Mouse (Mus musculus) neural tube, embryonic 13.5 days (tissue): ENCODE data around the gene Ttc5. TPM values are rescaled to one million over a fixed set of nuclear protein-coding genes. Genes with fewer than 3 reads are reported as not detected.
"Not testable (repeated sequence)": the region's sequence is repeated elsewhere in the genome, so short reads cannot be mapped to it uniquely, and the experiment has no call there.

Experiments used
- ATAC-seq: fragments of 200-750 bp; cut with Nextera tagmentation; 2 replicates; pipeline ENCODE4 v1.8.0; 2017; ENCODE audit warnings: low read depth, mild to moderate bottlenecking, moderate TSS enrichment, moderate library complexity
- H3K27ac ChIP-seq: fragments of 300-500 bp; sonication (generic); replicated peaks from 2 replicates; pipeline ENCODE4 v1.5.1; 2015; ENCODE audit warnings: moderate library complexity, mild to moderate bottlenecking, inconsistent platforms
- H3K27me3 ChIP-seq: fragments of 300-500 bp; sonication (generic); 2 replicates; pipeline ENCODE4 v1.6.1; 2015; ENCODE audit warnings: mild to moderate bottlenecking, inconsistent platforms
- H3K36me3 ChIP-seq: fragments of 300-500 bp; sonication (generic); 2 replicates; pipeline ENCODE4 v1.6.1; 2015; ENCODE audit warnings: mild to moderate bottlenecking, inconsistent platforms
- H3K4me1 ChIP-seq: fragments of 300-500 bp; sonication (generic); replicated peaks from 2 replicates; pipeline ENCODE4 v1.6.1; 2015; ENCODE audit warnings: inconsistent platforms
- H3K4me2 ChIP-seq: fragments of 300-500 bp; sonication (generic); 2 replicates; pipeline ENCODE4 v1.6.1; 2015; ENCODE audit warnings: inconsistent platforms, mild to moderate bottlenecking, moderate library complexity
- H3K4me3 ChIP-seq: fragments of 300-500 bp; sonication (generic); 2 replicates; pipeline ENCODE4 v1.5.1; 2015; ENCODE audit warnings: mild to moderate bottlenecking, inconsistent platforms
- H3K9ac ChIP-seq: fragments of 300-500 bp; sonication (generic); 2 replicates; pipeline ENCODE4 v1.6.1; 2015; ENCODE audit warnings: moderate library complexity, mild to moderate bottlenecking, inconsistent platforms
- H3K9me3 ChIP-seq: fragments of 300-500 bp; sonication (generic); 2 replicates; pipeline ENCODE4 v1.6.1; 2016; ENCODE audit warnings: inconsistent platforms
- WGBS: fragments of 180-500 bp; shearing (Covaris S2); methylation state at CpG from one replicate; pipeline ENCODE4 v1.1.7; 2015; 5-methylcytosine and 5-hydroxymethylcytosine counted together
- polyA plus RNA-seq: library from polyadenylated mRNA; unstranded; fragments of >200 nt; fragmentation: Nextera tagmentation; extraction: Ambion mirVana; gene quantifications from 2 replicates; pipeline ENCODE4 v1.2.1, GENCODE M21; 2015

Ttc5 gene
- polyA plus RNA-seq, 1 experiment from 2014 or later: 114 TPM

DNA sequence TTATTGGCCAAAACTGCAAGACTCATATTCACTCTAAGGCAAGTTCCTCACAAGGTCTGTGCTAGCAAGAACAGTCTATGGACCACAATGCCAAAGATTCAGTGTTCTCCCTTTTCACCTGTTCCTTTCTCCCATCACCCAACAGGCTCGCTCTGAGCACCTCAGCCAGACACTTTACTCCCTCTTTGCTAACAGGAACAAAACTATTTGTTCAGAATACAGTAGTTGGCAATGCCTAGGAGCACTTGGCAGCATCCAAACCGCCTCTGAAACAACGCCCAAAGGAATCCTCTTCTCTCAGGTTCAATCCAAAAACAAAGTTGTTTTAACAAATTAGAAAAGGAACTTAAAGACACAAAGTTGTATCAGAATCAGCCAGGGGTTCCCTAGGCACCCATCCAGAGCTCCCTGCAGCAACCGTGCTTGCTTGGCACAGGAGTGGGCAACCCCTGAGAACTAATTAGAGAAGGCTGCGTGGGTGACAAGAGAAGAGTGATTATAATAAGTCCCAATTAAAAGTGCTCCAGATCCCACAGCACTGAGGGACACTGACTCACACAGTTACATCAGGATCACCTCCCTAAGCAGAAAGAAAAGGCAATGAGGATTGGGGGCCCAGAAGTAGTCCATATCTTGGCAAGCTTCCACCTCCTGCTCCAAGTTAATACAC lies 26.8 kb downstream of the Ttc5 start:
- Histone ChIP-seq H3K27ac (no peak overlapping the region), H3K4me1 (no peaks in the 10 kb centered on the region), H3K4me3 (no peak overlapping the region), H3K27me3 (no peaks in the 10 kb centered on the region), H3K36me3 (peaks cover 8% of the 10 kb centered on the region), H3K4me2 (no peak overlapping the region), H3K9ac (no peak overlapping the region), H3K9me3 (no peaks in the 10 kb centered on the region)
- no peak for ATAC-seq
- WGBS: 84% methylated on average over 5 of the region's 5 CpGs

DNA sequence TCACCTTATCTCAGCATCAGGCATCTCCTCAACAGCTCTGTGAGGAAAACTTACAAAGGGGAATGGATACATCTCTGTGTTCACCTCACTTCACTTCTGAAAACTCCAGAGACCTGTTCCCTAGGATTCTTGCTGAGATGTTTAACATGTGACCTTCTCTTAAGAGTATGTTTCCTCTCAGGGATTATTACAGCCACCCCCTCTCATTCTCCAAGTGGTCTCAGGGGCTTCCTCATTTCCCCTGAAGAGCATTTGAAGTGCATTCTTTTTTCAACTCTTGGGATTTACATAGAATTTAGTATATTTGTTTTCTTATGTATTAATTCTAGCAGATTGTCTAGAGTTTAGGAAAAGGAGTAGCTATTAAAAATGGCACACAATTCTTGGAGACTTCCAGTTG lies 40.3 kb downstream of the Ttc5 start, which contains the start of gene Olfr749:
Olfr749 (minus strand) TSS at position 101 of the 400 bp plus-strand sequence.
- Histone ChIP-seq H3K4me1 (no peaks in the 10 kb centered on the region), H3K9ac (no peak within 1 kb of the TSS), H3K27ac (no peak within 1 kb of the TSS), H3K4me3 (no peak within 1 kb of the TSS), H3K36me3 (no peaks in the 10 kb centered on the region), H3K4me2 (no peak within 1 kb of the TSS), H3K27me3 (no peaks in the 10 kb centered on the region), H3K9me3 (no peaks in the 10 kb centered on the region)
- no peak for ATAC-seq

DNA sequence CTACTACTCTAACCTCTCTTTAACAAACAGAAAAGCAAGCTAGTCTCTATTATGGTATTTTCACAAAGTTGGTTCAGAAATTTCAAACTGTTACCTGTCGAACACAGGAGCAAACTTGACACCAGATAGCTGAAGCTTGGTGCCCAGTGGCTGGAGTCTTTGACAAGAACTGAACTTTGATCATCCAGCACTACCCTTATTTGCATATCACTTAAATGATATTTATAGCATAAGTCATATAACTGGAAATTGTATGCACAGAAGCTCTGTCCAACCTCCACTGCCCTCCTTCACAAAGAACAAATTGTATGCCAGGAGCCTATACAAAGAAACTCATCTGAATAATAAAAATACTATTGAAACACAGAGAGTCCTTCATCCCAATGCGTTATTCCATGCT lies 43.7 kb downstream of the Ttc5 start:
- H3K9me3 ChIP-seq: no peaks in the 10 kb centered on the region
- ATAC-seq: no peak
- no peak overlapping the region for H3K9ac ChIP-seq
- H3K27me3 ChIP-seq: no peaks in the 10 kb centered on the region
- no peak overlapping the region for H3K27ac ChIP-seq
- no peaks in the 10 kb centered on the region for H3K36me3 ChIP-seq
- no peak overlapping the region for H3K4me3 ChIP-seq
- WGBS: 72% methylated on average over 2 of the region's 2 CpGs
- no peak overlapping the region for H3K4me2 ChIP-seq
- no peaks in the 10 kb centered on the region for H3K4me1 ChIP-seq

DNA sequence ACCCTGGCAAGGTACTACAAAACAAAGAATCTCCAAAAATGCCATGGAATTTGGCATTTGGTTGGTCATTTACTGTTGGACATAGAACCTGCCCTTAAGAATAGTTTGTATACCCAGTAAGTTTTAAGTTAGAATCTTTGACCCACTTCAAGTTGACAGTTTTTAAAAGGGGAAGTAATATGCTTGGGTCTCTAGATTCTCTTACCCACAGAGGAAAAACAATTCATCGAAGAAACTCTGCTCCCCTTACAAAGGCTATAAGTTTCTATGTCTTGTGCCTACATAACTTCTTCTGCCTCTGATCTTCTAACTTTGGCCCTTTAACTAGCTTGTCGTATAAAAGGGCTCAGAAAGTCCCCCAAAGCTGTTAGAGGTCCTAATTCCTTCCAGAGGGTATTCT lies 45.0 kb downstream of the Ttc5 start:
- ATAC-seq: no peak
- no peaks in the 10 kb centered on the region for H3K36me3 ChIP-seq
- H3K4me3 ChIP-seq: no peak overlapping the region
- H3K4me1 ChIP-seq: no peaks in the 10 kb centered on the region
- no peak overlapping the region for H3K4me2 ChIP-seq
- WGBS: 82% methylated on average over 2 of the region's 2 CpGs
- no peaks in the 10 kb centered on the region for H3K9me3 ChIP-seq
- H3K27ac ChIP-seq: no peak overlapping the region
- no peaks in the 10 kb centered on the region for H3K27me3 ChIP-seq
- H3K9ac ChIP-seq: no peak overlapping the region

DNA sequence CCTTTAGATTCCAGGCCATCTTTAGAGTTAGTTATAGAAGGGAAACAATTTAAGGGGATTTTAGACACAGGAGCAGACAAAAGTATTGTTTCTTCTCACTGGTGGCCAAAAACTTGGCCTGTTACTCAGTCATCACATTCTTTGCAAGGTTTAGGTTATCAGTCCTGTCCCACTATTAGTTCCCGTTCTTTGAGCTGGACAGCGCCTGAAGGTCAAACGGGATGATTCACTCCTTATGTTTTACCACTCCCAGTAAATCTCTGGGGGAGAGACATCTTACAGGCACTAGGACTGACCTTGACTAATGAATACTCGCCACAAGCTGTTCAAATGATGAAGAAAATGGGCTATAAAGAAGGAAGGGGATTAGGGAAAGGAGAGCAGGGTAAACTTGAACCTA lies 62.9 kb downstream of the Ttc5 start:
- H3K9ac ChIP-seq, H3K27me3 ChIP-seq, H3K9me3 ChIP-seq, H3K4me2 ChIP-seq, H3K4me1 ChIP-seq, H3K27ac ChIP-seq, H3K36me3 ChIP-seq, ATAC-seq, H3K4me3 ChIP-seq: not testable (repeated sequence)
- 89% methylated on average over 3 of the region's 4 CpGs for WGBS

DNA sequence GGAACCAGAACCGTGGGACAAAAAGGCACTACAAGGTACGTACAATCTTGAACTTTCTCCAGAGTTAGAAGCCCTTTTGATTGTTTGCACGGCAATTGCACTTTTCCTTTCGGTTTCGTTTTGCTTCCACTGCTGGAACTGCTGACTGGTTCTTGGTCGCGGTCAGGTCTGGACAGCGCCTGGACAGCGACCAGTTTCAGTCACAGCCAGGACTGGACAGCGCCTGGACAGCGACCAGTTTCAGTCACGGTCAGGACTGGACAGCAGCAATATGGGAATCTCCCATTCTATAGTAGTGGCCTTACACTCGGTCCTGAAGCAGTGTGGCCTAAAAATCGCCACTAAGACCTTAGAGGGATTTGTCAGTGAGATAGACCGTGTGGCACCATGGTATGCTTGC lies 65.4 kb downstream of the Ttc5 start:
- not testable (repeated sequence) for H3K9ac ChIP-seq, H3K27ac ChIP-seq, H3K27me3 ChIP-seq, H3K4me2 ChIP-seq, H3K9me3 ChIP-seq, H3K4me1 ChIP-seq, H3K4me3 ChIP-seq, ATAC-seq, H3K36me3 ChIP-seq
- WGBS: 93% methylated on average over 15 of the region's 15 CpGs

Other genes starting within 250 kb of the Ttc5 start
- gene Olfr744, start 170.6 kb downstream of the Ttc5 start, polyA plus RNA-seq: not detected in 2 replicates
- gene Olfr745, start 146.1 kb downstream of the Ttc5 start, polyA plus RNA-seq: not detected in 2 replicates
- not detected in 2 replicates for gene Olfr746, start 138.4 kb downstream of the Ttc5 start, polyA plus RNA-seq
- not detected in 2 replicates for gene Olfr747, start 92.3 kb downstream of the Ttc5 start, polyA plus RNA-seq
- not detected in 2 replicates for gene Olfr748, start 78.1 kb downstream of the Ttc5 start, polyA plus RNA-seq
- gene Olfr749, start 40.4 kb downstream of the Ttc5 start, polyA plus RNA-seq: not detected in 2 replicates
- not detected in 2 replicates for gene Ccnb1ip1, start 22.2 kb upstream of the Ttc5 start, polyA plus RNA-seq
- gene Parp2, start 22.3 kb upstream of the Ttc5 start, polyA plus RNA-seq: 44.5 and 49.0 TPM in 2 replicates
- gene Tep1, start 85.0 kb upstream of the Ttc5 start, polyA plus RNA-seq: 3.2 and 3.4 TPM in 2 replicates
- gene Klhl33, start 112.0 kb upstream of the Ttc5 start, polyA plus RNA-seq: 0.88 and 1.2 TPM in 2 replicates
- 122 and 125 TPM in 2 replicates for gene Osgep, start 139.4 kb upstream of the Ttc5 start, polyA plus RNA-seq
- gene Apex1, start 139.4 kb upstream of the Ttc5 start, polyA plus RNA-seq: 215 and 219 TPM in 2 replicates
- 90.2 and 103 TPM in 2 replicates for gene Pip4p1, start 145.3 kb upstream of the Ttc5 start, polyA plus RNA-seq
- 25.8 and 27.4 TPM in 2 replicates for gene Pnp, start 145.6 kb upstream of the Ttc5 start, polyA plus RNA-seq
- 2.7 TPM in 1 of 2 replicates, not detected in the other for gene Gm49342, start 159.0 kb upstream of the Ttc5 start, polyA plus RNA-seq
- gene Pnp2, start 170.5 kb upstream of the Ttc5 start, polyA plus RNA-seq: not detected in 2 replicates
- gene Rnase10, start 222.2 kb upstream of the Ttc5 start, polyA plus RNA-seq: not detected in 2 replicates